Mouse (Mus musculus) layer of hippocampus, adult 9-10 months (tissue): ENCODE data around the gene S1pr5.
"Not testable (repeated sequence)": the region's sequence is repeated elsewhere in the genome, so short reads cannot be mapped to it uniquely, and the experiment has no call there.

ENCODE experiments used
- DNase-seq: peaks from one replicate; pipeline ENCODE4 v3.0.0; 2022; ENCODE audit warnings: low spot score

S1pr5 gene

DNA sequence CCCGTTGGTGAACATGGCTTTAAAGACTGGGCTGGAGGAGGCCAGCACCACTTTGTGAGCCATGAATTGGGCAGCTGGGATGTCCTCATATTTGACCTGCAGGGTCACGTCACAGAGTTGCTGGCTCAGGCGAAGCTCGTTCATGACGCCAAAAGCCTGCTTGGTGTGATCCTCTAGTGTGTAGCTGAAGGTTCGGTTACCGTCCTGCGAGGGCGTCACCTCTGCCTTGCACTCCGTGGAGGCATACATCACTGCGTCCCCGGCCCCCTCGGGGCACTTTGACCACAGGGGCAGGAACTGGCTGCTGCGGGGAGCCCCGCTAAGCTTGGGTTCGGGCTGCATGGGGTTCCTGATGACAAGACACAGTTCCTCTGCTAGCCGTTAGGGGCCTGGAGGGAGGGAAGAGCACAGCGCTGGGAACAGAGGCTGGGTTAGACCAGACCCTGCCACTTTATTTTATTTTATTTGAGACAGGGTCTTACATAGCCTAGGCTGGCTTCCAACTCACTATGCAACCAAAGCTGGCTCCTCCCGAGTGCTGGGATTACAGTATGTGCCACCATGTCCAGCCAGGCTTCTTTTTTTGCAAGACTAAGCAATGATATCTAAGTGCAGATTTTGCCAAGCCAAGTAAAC is 10.8 kb downstream of the S1pr5 start:
- DNase-seq, result no peak

DNA sequence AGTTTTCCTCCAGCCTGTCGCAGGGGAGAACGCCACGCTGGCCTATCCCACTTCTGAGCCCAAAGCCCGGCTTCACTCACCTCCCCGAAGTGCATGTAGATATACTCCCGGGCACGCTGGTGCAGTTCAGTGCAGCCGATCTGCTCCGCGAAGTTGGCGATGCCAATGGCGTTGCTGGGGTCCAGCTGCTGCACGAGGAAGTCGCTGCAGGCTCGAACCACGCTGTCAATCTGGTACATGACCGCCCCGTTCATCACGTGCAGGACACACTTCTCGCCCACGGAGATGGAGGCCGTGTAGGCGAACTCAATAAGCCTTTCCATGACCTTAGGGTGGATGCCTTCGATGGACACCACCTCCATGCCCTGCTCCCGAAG is 11.3 kb downstream of the S1pr5 start:
- no peak for DNase-seq

GRCm38 (mm10) chr9:21235341-21235740 is 12.9 kb downstream of the S1pr5 start:
- DNase-seq, result no peak

GRCm38 (mm10) chr9:21233805-21234204 is 14.4 kb downstream of the S1pr5 start:
- no peak for DNase-seq

- no peak for DNase-seq
These were observed 14.9 kb downstream of the S1pr5 start for GRCm38 (mm10) chr9:21233366-21233765.

DNA sequence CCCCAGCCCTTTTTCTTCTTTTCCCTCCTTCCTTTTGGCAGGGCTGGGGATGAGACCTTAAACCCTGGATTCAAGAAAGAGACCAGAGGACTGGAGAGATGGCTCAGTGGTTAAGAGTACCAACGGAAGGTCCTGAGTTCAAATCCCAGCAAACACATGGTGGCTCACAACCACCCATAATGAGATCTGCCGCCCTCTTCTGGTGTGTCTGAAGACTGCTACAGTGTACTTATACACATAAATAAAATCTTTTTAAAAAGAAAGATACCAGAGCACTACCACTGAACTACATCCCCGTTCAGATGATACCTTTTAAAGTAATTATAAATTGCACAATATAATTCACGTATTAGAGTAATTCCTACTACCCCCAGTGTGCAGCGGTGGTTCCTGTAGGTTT is 15.4 kb downstream of the S1pr5 start:
- DNase-seq, result no peak

DNA sequence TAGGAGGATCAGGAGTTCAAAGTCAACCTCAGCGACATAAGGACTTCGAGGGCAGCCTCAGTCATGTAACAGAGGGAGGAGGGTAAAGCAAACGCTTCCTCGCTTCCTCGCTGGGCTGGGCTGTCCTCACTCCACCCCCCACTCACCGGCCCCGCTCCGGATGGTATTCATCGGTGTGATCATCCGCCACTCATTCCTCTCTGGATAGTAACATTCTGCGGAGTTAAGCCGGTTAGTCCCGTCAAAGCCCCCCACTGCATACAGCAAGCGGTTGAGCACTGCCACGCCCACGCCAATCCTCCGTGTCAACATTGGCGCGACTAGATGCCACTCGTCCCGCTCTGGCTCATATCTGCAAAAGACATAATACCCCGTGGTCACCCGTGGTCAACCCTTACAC is 16.7 kb downstream of the S1pr5 start:
- DNase-seq, result no peak

GRCm38 (mm10) chr9:21227342-21227741 is 20.9 kb downstream of the S1pr5 start:
- no peak for DNase-seq

DNA sequence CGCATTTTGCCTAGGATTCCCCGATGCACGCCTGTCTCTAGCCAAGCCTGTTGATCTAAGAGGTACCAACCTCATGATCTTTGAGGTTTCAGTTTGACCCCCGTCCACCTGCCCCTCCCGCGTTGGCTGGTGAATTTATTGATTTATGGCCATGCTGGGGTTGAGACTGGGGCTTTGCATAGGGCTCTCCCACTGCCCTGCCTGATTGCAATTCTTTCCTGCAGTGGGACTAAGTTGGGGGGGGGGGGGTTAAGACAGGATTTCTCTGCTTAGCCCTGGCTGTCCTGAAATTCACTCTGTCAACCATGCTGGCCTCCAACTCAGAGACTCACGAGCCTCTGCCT is 22.9 kb downstream of the S1pr5 start:
- no peak for DNase-seq

DNA sequence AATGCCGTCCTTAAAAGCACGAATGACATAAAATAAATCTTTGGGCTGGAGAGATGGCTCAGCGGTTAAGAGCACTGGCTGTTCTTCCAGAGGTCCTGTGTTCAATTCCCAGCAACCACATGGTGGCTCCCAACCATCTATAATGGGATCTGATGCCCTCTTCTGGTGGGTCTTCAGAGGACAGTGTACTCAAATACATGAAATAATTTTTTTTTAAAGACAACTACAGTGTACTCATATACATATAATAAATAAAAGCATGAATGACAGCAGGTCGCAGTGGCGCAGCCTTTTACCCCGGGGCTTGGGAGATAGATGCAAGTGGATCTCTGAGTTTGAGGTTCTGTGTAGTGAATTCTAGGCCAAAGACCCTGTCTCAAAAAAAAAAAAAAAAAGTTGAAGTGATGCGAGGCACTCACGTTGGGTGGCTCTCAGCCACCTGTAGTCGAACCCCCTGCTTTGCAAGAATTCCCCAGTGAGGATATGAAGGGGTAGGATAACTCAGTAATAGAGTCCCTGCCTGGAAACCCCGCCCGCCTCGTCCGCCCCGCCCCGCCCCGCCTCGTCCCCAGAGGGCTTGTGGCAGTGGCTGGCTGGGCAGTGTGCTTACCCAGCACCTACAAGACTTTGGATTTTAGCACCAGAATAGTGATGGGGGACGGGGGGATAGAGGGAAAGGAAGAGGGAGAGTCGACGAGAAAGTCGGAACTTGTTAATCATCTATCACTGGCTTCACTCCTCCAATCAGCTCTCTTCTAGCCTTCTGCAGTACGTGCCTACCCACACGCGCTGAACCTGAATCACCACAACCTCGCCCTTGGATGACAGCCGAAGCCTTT is 23.4 kb downstream of the S1pr5 start:
- no peak for DNase-seq

DNA sequence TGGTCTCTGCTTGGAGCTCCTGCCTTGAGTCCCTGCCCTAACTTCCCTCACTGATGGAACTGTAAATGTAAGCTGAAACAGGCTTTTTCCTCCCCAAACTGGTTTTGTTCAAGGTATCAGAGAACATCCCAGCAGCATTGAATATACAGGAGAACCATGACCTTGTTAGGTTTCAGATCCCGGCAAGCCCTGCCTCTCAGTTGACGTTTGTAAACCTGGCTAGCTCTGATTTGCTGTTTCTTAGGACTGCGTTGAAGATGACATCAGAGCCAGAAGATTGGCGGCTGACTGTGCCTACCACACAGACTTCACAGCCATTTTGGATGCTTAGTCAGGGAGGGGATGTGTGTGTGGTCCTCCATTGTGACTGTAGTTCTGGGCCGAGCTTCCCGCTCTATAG is 24.3 kb downstream of the S1pr5 start:
- no peak for DNase-seq

DNA sequence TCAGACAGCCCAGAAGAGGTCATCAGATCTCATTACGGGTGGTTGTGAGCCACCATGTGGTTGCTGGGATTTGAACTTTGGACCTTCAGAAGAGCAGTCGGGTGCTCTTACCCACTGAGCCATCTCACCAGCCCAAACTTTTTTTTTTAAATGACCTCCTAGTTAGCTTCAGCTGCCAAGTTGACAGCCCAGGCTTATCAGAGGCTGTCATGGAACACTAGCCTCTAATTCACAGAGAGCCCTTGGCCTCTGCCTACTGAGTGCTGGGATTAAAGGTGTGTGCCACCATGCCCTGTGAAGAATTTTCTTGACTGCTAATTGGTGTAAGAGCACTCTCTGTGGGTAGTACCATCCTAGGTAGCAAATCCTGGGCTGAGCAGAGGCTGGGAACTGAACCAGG is 24.8 kb downstream of the S1pr5 start:
- DNase-seq, result not testable (repeated sequence)

- DNase-seq, result no peak
These were observed 26.8 kb downstream of the S1pr5 start for GRCm38 (mm10) chr9:21221383-21221929.

- DNase-seq, result peak; percentile 95
These were observed 27.5 kb downstream of the S1pr5 start for GRCm38 (mm10) chr9:21220490-21221382.

DNA sequence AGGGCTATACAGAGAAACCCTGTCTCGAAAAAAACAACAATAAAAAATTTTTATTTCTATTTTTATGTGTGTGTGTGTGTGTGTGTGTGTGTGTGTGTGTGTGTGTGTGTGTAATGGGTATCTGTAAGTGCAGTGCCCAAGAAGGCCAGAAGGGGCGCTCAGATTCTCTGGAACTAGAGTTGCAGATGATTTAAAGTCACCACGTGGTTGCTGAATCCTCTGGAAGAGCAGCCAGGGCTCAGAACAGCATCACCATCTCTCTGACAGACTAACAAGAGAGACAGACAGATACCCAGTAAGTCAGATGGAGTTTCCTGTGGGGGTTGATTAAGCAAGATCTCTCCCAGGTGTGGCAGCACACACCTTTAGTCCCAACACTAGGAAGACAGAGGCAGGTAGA is 28.4 kb downstream of the S1pr5 start:
- no peak for DNase-seq

GRCm38 (mm10) chr9:21216050-21216841 is 32.0 kb downstream of the S1pr5 start:
- DNase-seq, result peak; percentile 36

GRCm38 (mm10) chr9:21213617-21214190 is 34.5 kb downstream of the S1pr5 start:
- no peak for DNase-seq

DNA sequence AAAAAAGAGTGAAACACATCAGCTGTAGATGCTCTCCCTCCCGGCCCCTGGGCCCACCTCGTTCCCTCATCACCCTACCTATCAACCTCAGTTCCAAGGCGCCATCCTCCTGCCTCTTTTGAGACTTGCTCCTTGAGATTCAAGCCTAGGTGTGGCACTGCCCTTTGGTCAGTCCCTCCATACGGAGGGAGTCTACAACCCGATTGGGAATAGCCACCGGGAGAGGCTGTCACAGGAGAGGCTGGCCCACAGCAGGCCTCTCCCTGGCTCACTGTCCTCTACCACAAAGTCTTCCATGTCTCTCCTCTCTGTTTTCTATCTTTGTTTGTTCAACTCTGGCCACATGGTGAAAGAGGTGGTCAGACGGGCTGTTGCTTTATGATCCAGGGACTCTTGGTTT is 36.6 kb downstream of the S1pr5 start:
- DNase-seq, result no peak

- no peak for DNase-seq
These were observed 37.4 kb downstream of the S1pr5 start for GRCm38 (mm10) chr9:21210821-21211220.

DNA sequence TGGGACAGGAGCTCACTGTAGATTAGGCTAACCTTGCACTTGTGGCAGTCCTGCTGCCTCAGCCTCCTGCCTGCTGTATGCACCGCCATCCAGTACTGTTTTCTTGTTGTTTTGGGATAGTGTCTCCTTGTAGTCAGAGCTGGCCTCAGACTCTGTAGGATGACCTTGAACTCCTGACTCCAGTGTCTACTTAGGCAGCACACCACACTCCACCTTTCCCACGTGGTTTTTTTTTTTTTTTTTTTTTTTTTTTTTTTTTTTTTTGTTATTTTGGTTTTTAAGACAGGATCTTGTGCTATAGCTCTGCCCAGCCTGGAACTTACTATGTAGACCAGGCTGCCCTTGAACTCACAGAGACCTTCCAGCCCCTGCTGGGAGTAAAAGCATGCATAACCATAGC is 39.6 kb downstream of the S1pr5 start:
- DNase-seq, result no peak

- no peak for DNase-seq
These were observed 41.4 kb downstream of the S1pr5 start for GRCm38 (mm10) chr9:21206848-21207247.
